Mouse (Mus musculus) olfactory bulb, adult 2 months (tissue): ENCODE measurements around the gene Mogs.
A peak's percentile ranks its signal among the peaks of the same experiment; 100 is the strongest.

Source experiments
- CTCF ChIP-seq: fragments of 200-500 bp; IDR thresholded peaks from 2 replicates; pipeline ENCODE4 v1.5.1; 2012; ENCODE audit warnings: low read depth, mild to moderate bottlenecking, low read length, moderate library complexity; ENCODE audit not compliant: insufficient read depth
- POLR2A ChIP-seq: fragments of 200-500 bp; IDR thresholded peaks from 2 replicates; pipeline ENCODE4 v1.6.1; 2012; ENCODE audit warnings: mild to moderate bottlenecking, low read depth, low read length, moderate library complexity; ENCODE audit not compliant: insufficient read depth

- TF ChIP-seq CTCF: no peak
- peak; percentile 79 for TF ChIP-seq POLR2A
Observed at GRCm38 (mm10) chr6:83120930-83121862, 5.9 kb downstream of the Mogs start, which contains the start of gene Wbp1.
